ENCODE assay signal across 8 mouse cellular contexts in genomic region chr17:26560526-26561289, GRCm38 (mm10). TPM values are rescaled to one million over a fixed set of nuclear protein-coding genes. Genes with fewer than 3 reads are reported as not detected.
A peak's percentile ranks its signal among the peaks of the same experiment; 100 is the strongest.
DNase-seq lines count a peak whose midpoint lies in the region; ATAC-seq lines count a peak whose summit lies in the region.

No protein-coding gene starts in this region.

- peaks cover 40% of the 10 kb centered on the region for H3K4me1 ChIP-seq in kidney, embryonic 16.5 days (ENCODE audit: insufficient read depth, low read length)
- peaks cover 19% of the 10 kb centered on the region for H3K4me1 ChIP-seq in forebrain, embryonic 14.5 days (ENCODE audit: control insufficient read depth, insufficient read depth, low read length)
- peaks cover 50% of the 10 kb centered on the region for H3K4me1 ChIP-seq in liver, embryonic 15.5 days (replicated peaks)

- H3K4me2 ChIP-seq in kidney, embryonic 16.5 days (replicated peaks; ENCODE audit: low read depth, low read length), result peak overlapping the region; percentile 96
- H3K4me2 ChIP-seq in forebrain, embryonic 14.5 days (ENCODE audit: low read length), result peak overlapping the region; percentile 94
- peak overlapping the region; percentile 91 for H3K4me2 ChIP-seq in liver, embryonic 15.5 days

- peak overlapping the region; percentile 85 for H3K27ac ChIP-seq in kidney, embryonic 16.5 days (ENCODE audit: low read length)
- H3K27ac ChIP-seq in forebrain, embryonic 14.5 days (ENCODE audit: low read depth, low read length), result peak overlapping the region; percentile 58; the same call in 1 of the 2 replicates
- peak overlapping the region; percentile 62 for H3K27ac ChIP-seq in liver, embryonic 15.5 days (replicated peaks)

- DNase-seq in kidney, adult 11 months, result no peak
- DNase-seq in MEL-GATA-1-ER (ENCODE audit: extremely low read depth, low read depth), result peak; percentile 49
- no peak for DNase-seq in forebrain, embryonic 14.5 days (ENCODE audit: low spot score)
- DNase-seq in urinary bladder, adult 2 months (ENCODE audit: low spot score), result no peak
- DNase-seq in spleen, postnatal 4 days (ENCODE audit: low spot score in 2 of 2), result no peak
- DNase-seq in frontal cortex, postnatal 36 days (ENCODE audit: low spot score in 2 of 2), result no peak

- ATAC-seq in kidney, embryonic 16.5 days (ENCODE audit: low FRiP score, low TSS enrichment), result no peak
- peak; percentile 27 for ATAC-seq in forebrain, embryonic 14.5 days
- ATAC-seq in liver, embryonic 15.5 days (ENCODE audit: insufficient read depth), result no peak

- H3K9ac ChIP-seq in kidney, embryonic 16.5 days (replicated peaks; ENCODE audit: low read length), result peak overlapping the region; percentile 92
- H3K9ac ChIP-seq in forebrain, embryonic 14.5 days (ENCODE audit: low read length), result peak overlapping the region; percentile 94
- H3K9ac ChIP-seq in liver, embryonic 15.5 days, result peak overlapping the region; percentile 61

- H3K9me3 ChIP-seq in kidney, embryonic 16.5 days (ENCODE audit: low read length), result no peaks in the 10 kb centered on the region
- no peaks in the 10 kb centered on the region for H3K9me3 ChIP-seq in forebrain, embryonic 14.5 days (replicated peaks; ENCODE audit: control insufficient read depth, low read length)
- no peaks in the 10 kb centered on the region for H3K9me3 ChIP-seq in liver, embryonic 15.5 days (replicated peaks)

- peak overlapping the region; percentile 86 for H3K4me3 ChIP-seq in kidney, embryonic 16.5 days (ENCODE audit: low read length)
- H3K4me3 ChIP-seq in forebrain, embryonic 14.5 days (ENCODE audit: low read depth, low read length), result peak overlapping the region; percentile 73
- peak overlapping the region; percentile 65 for H3K4me3 ChIP-seq in liver, embryonic 15.5 days (replicated peaks)

- H3K36me3 ChIP-seq in kidney, embryonic 16.5 days (ENCODE audit: insufficient read depth, low read length), result 0 out of 2 replicates have a peak, but pooled peaks cover 8% of the 10 kb centered on the region
- H3K36me3 ChIP-seq in forebrain, embryonic 14.5 days (ENCODE audit: control insufficient read depth, insufficient read depth, low read length), result peaks cover 15% of the 10 kb centered on the region; the same call in 1 of the 2 replicates
- 0 out of 2 replicates have a peak, but pooled peaks cover 5% of the 10 kb centered on the region for H3K36me3 ChIP-seq in liver, embryonic 15.5 days (replicated peaks)

- WGBS in kidney, embryonic 16.5 days, result 36% methylated on average over 9 of the region's 9 CpGs
- WGBS in forebrain, embryonic 14.5 days, result 35% methylated on average over 9 of the region's 9 CpGs
- WGBS in liver, embryonic 15.5 days (ENCODE audit: insufficient replicate concordance), result 34% methylated on average over 9 of the region's 9 CpGs

- H3K27me3 ChIP-seq in kidney, embryonic 16.5 days (ENCODE audit: insufficient read depth, low read length), result no peaks in the 10 kb centered on the region
- no peaks in the 10 kb centered on the region for H3K27me3 ChIP-seq in forebrain, embryonic 14.5 days (replicated peaks; ENCODE audit: control insufficient read depth, insufficient read depth, low read length)
- peaks cover 10% of the 10 kb centered on the region; the same call in 1 of the 2 replicates for H3K27me3 ChIP-seq in liver, embryonic 15.5 days

RNA-seq across cellular contexts. Expression of gene Ergic1, which starts 0.6 kb away (rescaled TPM):
- polyA plus RNA-seq in kidney, embryonic 16.5 days (2015; fragmentation: Nextera tagmentation; extraction: Ambion mirVana), result 131 and 141 TPM in 2 replicates
- polyA plus RNA-seq in forebrain, embryonic 14.5 days (2014; fragmentation: Nextera tagmentation; extraction: Ambion mirVana), result 126 and 134 TPM in 2 replicates
- 33.8 and 35.7 TPM in 2 replicates for polyA plus RNA-seq in liver, embryonic 15.5 days (2015; fragmentation: Nextera tagmentation; extraction: Ambion mirVana)
- 152 and 155 TPM in 2 replicates for polyA plus RNA-seq in urinary bladder, adult 2 months (2012; rRNA removed)

RNA-seq across cellular contexts. Expression of gene Dusp1, which starts 1.2 kb away (rescaled TPM):
- 26.8 and 28.3 TPM in 2 replicates for polyA plus RNA-seq in kidney, embryonic 16.5 days (2015; fragmentation: Nextera tagmentation; extraction: Ambion mirVana)
- polyA plus RNA-seq in forebrain, embryonic 14.5 days (2014; fragmentation: Nextera tagmentation; extraction: Ambion mirVana), result 58.4 and 66.0 TPM in 2 replicates
- polyA plus RNA-seq in liver, embryonic 15.5 days (2015; fragmentation: Nextera tagmentation; extraction: Ambion mirVana), result 29.6 and 31.2 TPM in 2 replicates
- 67.4 and 75.0 TPM in 2 replicates for polyA plus RNA-seq in urinary bladder, adult 2 months (2012; rRNA removed)
